Mouse (Mus musculus): ENCODE results near the gene Nsd2. TPM values are rescaled to one million over a fixed set of nuclear protein-coding genes. Genes with fewer than 3 reads are reported as not detected.
"Not testable (repeated sequence)": the region's sequence is repeated elsewhere in the genome, so short reads cannot be mapped to it uniquely, and the experiment has no call there.

Nsd2 gene
- polyA plus RNA-seq, 1 experiment from 2014 or later, result 12.1 TPM

- Histone ChIP-seq H3K36me3 (ENCODE audit: control insufficient read depth, insufficient read depth) (no peaks in the 10 kb centered on the region), H3K9me3 (ENCODE audit: control insufficient read depth) (peaks cover 9% of the 10 kb centered on the region), H3K4me2 (replicated peaks; ENCODE audit: low read depth) (no peak overlapping the region), H3K27ac (ENCODE audit: low read depth, low read length) (no peak overlapping the region), H3K9ac (ENCODE audit: low read depth, low read length) (no peak overlapping the region), H3K4me1 (replicated peaks; ENCODE audit: control insufficient read depth, insufficient read depth, low read length) (0 out of 2 replicates have a peak, but pooled peaks cover 4% of the 10 kb centered on the region), H3K27me3 (replicated peaks; ENCODE audit: control insufficient read depth, insufficient read depth, low read length) (no peaks in the 10 kb centered on the region), H3K4me3 (ENCODE audit: low read depth, low read length) (no peak overlapping the region)
- TF ChIP-seq CTCF (IDR thresholded peaks at IDR 0.05; ENCODE audit: low read depth), result no peak
- WGBS, result 86% methylated on average over 3 of the region's 3 CpGs
- ATAC-seq, result no peak
Observed at GRCm38 (mm10) chr5:33938448-33938847, 117.9 kb downstream of the Nsd2 start.

DNA sequence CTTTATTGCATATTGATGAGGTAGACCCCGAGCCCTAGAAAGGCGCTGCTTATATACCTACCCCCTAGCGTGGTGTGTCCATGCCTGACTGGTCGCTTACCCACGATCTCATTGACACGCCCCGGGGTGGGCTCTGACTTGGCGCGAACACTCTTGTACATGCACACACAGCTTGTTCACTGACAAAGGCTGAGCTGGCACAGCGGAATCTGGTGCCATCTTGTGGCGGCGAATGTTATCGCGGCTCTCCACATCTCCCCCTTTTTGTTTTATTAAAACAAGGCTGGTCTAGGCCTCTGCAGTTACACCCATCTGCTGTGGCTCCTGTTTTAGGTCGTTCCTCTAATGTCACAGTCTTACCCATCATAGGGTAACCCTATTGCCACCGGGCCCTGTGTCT, 126.5 kb downstream of the Nsd2 start:
- not testable (repeated sequence) for H3K4me3 ChIP-seq (ENCODE audit: low read depth, low read length); H3K9ac ChIP-seq (ENCODE audit: low read depth, low read length); H3K27me3 ChIP-seq (replicated peaks; ENCODE audit: control insufficient read depth, insufficient read depth, low read length); H3K27ac ChIP-seq (ENCODE audit: low read depth, low read length); H3K4me1 ChIP-seq (replicated peaks; ENCODE audit: control insufficient read depth, insufficient read depth, low read length); H3K4me2 ChIP-seq (replicated peaks; ENCODE audit: low read depth); ATAC-seq; H3K36me3 ChIP-seq (ENCODE audit: control insufficient read depth, insufficient read depth)
- 89% methylated on average over 16 of the region's 16 CpGs for WGBS
- TF ChIP-seq CTCF (IDR thresholded peaks at IDR 0.05; ENCODE audit: low read depth), result peak; percentile 35
- H3K9me3 ChIP-seq (ENCODE audit: control insufficient read depth), result peaks cover 14% of the 10 kb centered on the region; the same call in 1 of the 2 replicates

Small RNA genes lying within 50 kb of the gene (microRNA-seq; reads per million reads assigned to microRNA genes)
- gene Mir7024, result not detected

Other genes starting within 250 kb of the Nsd2 start
- 39.4 and 42.1 TPM in 2 replicates for gene Fam53a, start 191.1 kb upstream of the Nsd2 start, polyA plus RNA-seq (2015; fragmentation: Nextera tagmentation; extraction: Ambion mirVana)
- gene Gm9903, start 190.8 kb upstream of the Nsd2 start, polyA plus RNA-seq (2015; fragmentation: Nextera tagmentation; extraction: Ambion mirVana), result 0.42 and 0.52 TPM in 2 replicates
- 91.4 and 92.9 TPM in 2 replicates for gene Slbp, start 168.2 kb upstream of the Nsd2 start, polyA plus RNA-seq (2015; fragmentation: Nextera tagmentation; extraction: Ambion mirVana)
- 37.3 and 39.3 TPM in 2 replicates for gene Tacc3, start 162.6 kb upstream of the Nsd2 start, polyA plus RNA-seq (2015; fragmentation: Nextera tagmentation; extraction: Ambion mirVana)
- gene Tmem129, start 162.3 kb upstream of the Nsd2 start, polyA plus RNA-seq (2015; fragmentation: Nextera tagmentation; extraction: Ambion mirVana), result 18.5 and 18.8 TPM in 2 replicates
- 2.6 and 3.5 TPM in 2 replicates for gene Fgfr3, start 99.1 kb upstream of the Nsd2 start, polyA plus RNA-seq (2015; fragmentation: Nextera tagmentation; extraction: Ambion mirVana)
- gene Letm1, start 37.9 kb upstream of the Nsd2 start, polyA plus RNA-seq (2015; fragmentation: Nextera tagmentation; extraction: Ambion mirVana), result 37.8 and 40.9 TPM in 2 replicates
- gene Nelfa, start 115.7 kb downstream of the Nsd2 start, polyA plus RNA-seq (2015; fragmentation: Nextera tagmentation; extraction: Ambion mirVana), result 18.2 and 19.1 TPM in 2 replicates
- gene Gm1673, start 162.7 kb downstream of the Nsd2 start, polyA plus RNA-seq (2015; fragmentation: Nextera tagmentation; extraction: Ambion mirVana), result 26.0 and 26.7 TPM in 2 replicates
- gene Nat8l, start 175.3 kb downstream of the Nsd2 start, polyA plus RNA-seq (2015; fragmentation: Nextera tagmentation; extraction: Ambion mirVana), result 0.10 TPM in 2 replicates

All from intestine, postnatal 0 days (tissue).